Mouse (Mus musculus) ES-E14 (cell line): ENCODE measurements around the gene Sipa1l3.

Experiments used
- CHD2 ChIP-seq: IDR thresholded peaks from 2 replicates; pipeline ENCODE4 v1.6.1; 2014; ENCODE audit warnings: mild to moderate bottlenecking, low read depth, low read length, inconsistent platforms
- HCFC1 ChIP-seq: IDR thresholded peaks from 2 replicates; pipeline ENCODE4 v1.6.1; 2012; ENCODE audit warnings: low read length, inconsistent platforms, borderline replicate concordance; ENCODE audit not compliant: insufficient read depth
- MAFK ChIP-seq: IDR thresholded peaks from 2 replicates; pipeline ENCODE4 v1.6.1; 2014; ENCODE audit warnings: mild to moderate bottlenecking, low read depth, low read length, inconsistent platforms; ENCODE audit not compliant: insufficient read depth
- ZC3H11A ChIP-seq: IDR thresholded peaks from 2 replicates; pipeline ENCODE4 v1.6.1; 2012; ENCODE audit warnings: low read depth, mild to moderate bottlenecking, inconsistent platforms, low read length, borderline replicate concordance

DNA sequence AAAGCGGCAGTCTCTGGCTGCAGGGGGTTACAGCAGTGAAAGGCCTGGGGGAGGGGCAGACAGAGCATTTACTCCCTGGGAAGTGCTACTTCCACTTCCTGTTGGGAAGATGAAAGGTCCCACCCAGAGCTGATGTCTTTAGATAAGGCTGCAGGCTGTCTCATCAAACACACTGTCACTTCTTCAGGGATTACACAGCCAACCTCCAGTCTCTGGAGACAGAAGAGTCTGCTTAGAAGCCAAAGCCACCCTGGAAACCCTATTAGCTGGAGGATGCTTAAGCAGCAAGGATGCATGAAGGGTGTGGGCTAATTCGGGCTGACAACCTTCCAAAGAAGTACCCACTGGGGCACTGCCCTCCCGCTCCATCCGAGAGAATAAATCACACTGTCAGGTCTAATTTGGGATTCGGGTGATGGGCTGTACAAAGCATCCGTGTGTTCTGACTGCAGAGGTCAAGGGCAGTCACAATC is 87.7 kb downstream of the Sipa1l3 start:
- TF ChIP-seq HCFC1 (no peak), CHD2 (no peak), MAFK (no peak), ZC3H11A (no peak)
